31 mouse cellular contexts compared by ENCODE assay signal in genomic region chr7:63882739-63883138, GRCm38 (mm10). TPM values are rescaled to one million over a fixed set of nuclear protein-coding genes. Genes with fewer than 3 reads are reported as not detected.
DNase-seq lines count a peak whose midpoint lies in the region; ATAC-seq lines count a peak whose summit lies in the region.
"Had no signal": no experiment of that assay in that cellular context is flagged by ENCODE, and none has a peak within 500 bp of the region (broad histone marks: within the 10 kb centered on the region; RNA-seq: fewer than 3 reads in every experiment).

No protein-coding gene starts in this region.

- no peak overlapping the region for H3K4me3 ChIP-seq in hindbrain, embryonic 16.5 days (ENCODE audit: low read length)
- no peak overlapping the region for H3K4me3 ChIP-seq in hindbrain, embryonic 10.5 days
- no peak overlapping the region for H3K4me3 ChIP-seq in midbrain, embryonic 15.5 days
- H3K4me3 ChIP-seq: embryonic facial prominence, embryonic 12.5 days; forebrain, embryonic 13.5 days; heart, adult 2 months; heart, embryonic 13.5 days; hindbrain, embryonic 12.5 days; limb, embryonic 15.5 days; liver, embryonic 15.5 days; midbrain, embryonic 10.5 days had no signal

- H3K27ac ChIP-seq in hindbrain, embryonic 16.5 days (ENCODE audit: low read depth, low read length): no peak overlapping the region
- no peak overlapping the region for H3K27ac ChIP-seq in hindbrain, embryonic 10.5 days
- no peak overlapping the region for H3K27ac ChIP-seq in midbrain, embryonic 15.5 days
- H3K27ac ChIP-seq: embryonic facial prominence, embryonic 12.5 days; forebrain, embryonic 13.5 days; heart, adult 2 months; heart, embryonic 13.5 days; hindbrain, embryonic 12.5 days; kidney, postnatal 0 days; limb, embryonic 15.5 days; liver, embryonic 15.5 days; macrophage; midbrain, embryonic 10.5 days had no signal

- no peaks in the 10 kb centered on the region for H3K9me3 ChIP-seq in hindbrain, embryonic 16.5 days (ENCODE audit: control insufficient read depth, low read length)
- no peaks in the 10 kb centered on the region for H3K9me3 ChIP-seq in hindbrain, embryonic 10.5 days
- H3K9me3 ChIP-seq in midbrain, embryonic 15.5 days: no peaks in the 10 kb centered on the region
- H3K9me3 ChIP-seq: embryonic facial prominence, embryonic 12.5 days; forebrain, embryonic 13.5 days; heart, embryonic 13.5 days; hindbrain, embryonic 12.5 days; limb, embryonic 15.5 days; liver, embryonic 15.5 days; midbrain, embryonic 10.5 days had no signal

- H3K4me2 ChIP-seq in hindbrain, embryonic 16.5 days (ENCODE audit: low read length): no peak overlapping the region
- H3K4me2 ChIP-seq in midbrain, embryonic 15.5 days: no peak overlapping the region
- H3K4me2 ChIP-seq: embryonic facial prominence, embryonic 12.5 days; forebrain, embryonic 13.5 days; heart, embryonic 13.5 days; hindbrain, embryonic 12.5 days; limb, embryonic 15.5 days; liver, embryonic 15.5 days had no signal

- 0 out of 2 replicates have a peak, but pooled peaks have one; percentile 19 for ATAC-seq in hindbrain, embryonic 16.5 days
- ATAC-seq in midbrain, embryonic 15.5 days (replicated peaks): no peak
- ATAC-seq in monocyte, adult 5-6 weeks (replicated peaks; ENCODE audit: insufficient number of reproducible peaks, low FRiP score, low TSS enrichment, poor library complexity, severe bottlenecking): no peak
- ATAC-seq: forebrain, embryonic 13.5 days; lung, postnatal 0 days; Patski had no signal

- H3K27me3 ChIP-seq in hindbrain, embryonic 16.5 days (replicated peaks; ENCODE audit: control insufficient read depth, insufficient read depth, low read length): no peaks in the 10 kb centered on the region
- H3K27me3 ChIP-seq in hindbrain, embryonic 10.5 days (ENCODE audit: insufficient read depth, poor library complexity, severe bottlenecking): no peaks in the 10 kb centered on the region
- H3K27me3 ChIP-seq in midbrain, embryonic 15.5 days (replicated peaks): no peaks in the 10 kb centered on the region
- H3K27me3 ChIP-seq: embryonic facial prominence, embryonic 12.5 days; forebrain, embryonic 13.5 days; heart, embryonic 13.5 days; hindbrain, embryonic 12.5 days; limb, embryonic 15.5 days; liver, embryonic 15.5 days; Patski had no signal

- H3K9ac ChIP-seq in hindbrain, embryonic 16.5 days (ENCODE audit: low read depth, low read length): no peak overlapping the region
- H3K9ac ChIP-seq in midbrain, embryonic 15.5 days: no peak overlapping the region
- H3K9ac ChIP-seq: embryonic facial prominence, embryonic 12.5 days; forebrain, embryonic 13.5 days; heart, embryonic 13.5 days; hindbrain, embryonic 12.5 days; limb, embryonic 15.5 days; liver, embryonic 15.5 days had no signal

- H3K4me1 ChIP-seq in hindbrain, embryonic 16.5 days (ENCODE audit: control insufficient read depth, insufficient read depth, low read depth, low read length): no peaks in the 10 kb centered on the region
- peaks cover 3% of the 10 kb centered on the region for H3K4me1 ChIP-seq in hindbrain, embryonic 10.5 days (replicated peaks)
- H3K4me1 ChIP-seq in midbrain, embryonic 15.5 days: no peaks in the 10 kb centered on the region
- H3K4me1 ChIP-seq: embryonic facial prominence, embryonic 12.5 days; forebrain, embryonic 13.5 days; hindbrain, embryonic 12.5 days had no signal

- no peaks in the 10 kb centered on the region for H3K36me3 ChIP-seq in hindbrain, embryonic 16.5 days (ENCODE audit: control insufficient read depth, insufficient read depth, low read length)
- peaks cover 7% of the 10 kb centered on the region; the same call in 1 of the 2 replicates for H3K36me3 ChIP-seq in hindbrain, embryonic 10.5 days
- H3K36me3 ChIP-seq in midbrain, embryonic 15.5 days (replicated peaks): no peaks in the 10 kb centered on the region
- H3K36me3 ChIP-seq: embryonic facial prominence, embryonic 12.5 days; heart, embryonic 13.5 days; hindbrain, embryonic 12.5 days; limb, embryonic 15.5 days; liver, embryonic 15.5 days had no signal

- 86% methylated on average over 7 of the region's 7 CpGs for WGBS in hindbrain, embryonic 16.5 days
- WGBS in hindbrain, embryonic 10.5 days: 88% methylated on average over 7 of the region's 7 CpGs
- 86% methylated on average over 7 of the region's 7 CpGs for WGBS in midbrain, embryonic 15.5 days

- no peak for DNase-seq in hindbrain, embryonic 10.5 days (ENCODE audit: low spot score)
- peak; percentile 81 for DNase-seq in cerebellum, adult 11-12 months
- peak; percentile 73 to 82 for DNase-seq in cerebellum, postnatal 10 days
- no peak for DNase-seq in thymus, postnatal 14 days
- DNase-seq: adrenal gland, adult 2 months; gastrocnemius, postnatal 36 days; heart, adult 2 months; heart, postnatal 14 days; kidney, adult 11 months; layer of hippocampus, adult 9-11 months had no signal

RNA-seq across cellular contexts. Expression of gene E030018B13Rik, which starts 33.9 kb away (rescaled TPM):
- not detected in 2 replicates for polyA plus RNA-seq in hindbrain, embryonic 16.5 days (2015; fragmentation: Nextera tagmentation; extraction: Ambion mirVana)
- polyA plus RNA-seq in hindbrain, embryonic 10.5 days (2016; fragmentation: Nextera tagmentation; extraction: Ambion mirVana): not detected in 2 replicates
- 0.17 and 0.23 TPM in 2 replicates for polyA plus RNA-seq in midbrain, embryonic 15.5 days (2015; fragmentation: Nextera tagmentation; extraction: Ambion mirVana)
- total RNA-seq in monocyte, adult 5-6 weeks (2017): 0.58 TPM in 1 of 3 replicates, not detected in the others
- total RNA-seq: adrenal gland, adult 2 months; ES-E14; gastrocnemius, postnatal 36 days; heart, adult 2 months; heart, postnatal 14 days; left cerebral cortex, adult 18-20 months; left cerebral cortex, postnatal 36 days; midbrain, postnatal 0 days; neutrophil, adult 5-6 weeks had no signal
- polyA plus RNA-seq: adrenal gland, adult 2 months; embryonic facial prominence, embryonic 12.5 days; heart, adult 2 months; heart, embryonic 13.5 days; kidney, postnatal 0 days; large intestine, adult 2 months; limb, embryonic 15.5 days; liver, embryonic 15.5 days; macrophage; midbrain, embryonic 10.5 days; midbrain, postnatal 0 days; Patski; urinary bladder, adult 2 months had no signal

RNA-seq across cellular contexts. Expression of gene Klf13, which starts 56.0 kb away (rescaled TPM):
- polyA plus RNA-seq in hindbrain, embryonic 16.5 days (2015; fragmentation: Nextera tagmentation; extraction: Ambion mirVana): 22.1 and 23.9 TPM in 2 replicates
- polyA plus RNA-seq in hindbrain, embryonic 10.5 days (2016; fragmentation: Nextera tagmentation; extraction: Ambion mirVana): 31.7 and 33.4 TPM in 2 replicates
- 21.7 and 23.4 TPM in 2 replicates for polyA plus RNA-seq in midbrain, embryonic 15.5 days (2015; fragmentation: Nextera tagmentation; extraction: Ambion mirVana)
- 106 to 183 TPM (median 115 TPM) in 3 replicates for total RNA-seq in monocyte, adult 5-6 weeks (2017)

Comparison
In these comparisons a context has a peak if more than half of its experiments do, and no peak if none do; other contexts are left out.
1. DNase-seq: peak in cerebellum, adult 11-12 months (single experiment) and cerebellum, postnatal 10 days (2 of 2); none in hindbrain, embryonic 10.5 days (single experiment) and thymus, postnatal 14 days (single experiment).